In the genomic region with DNA sequence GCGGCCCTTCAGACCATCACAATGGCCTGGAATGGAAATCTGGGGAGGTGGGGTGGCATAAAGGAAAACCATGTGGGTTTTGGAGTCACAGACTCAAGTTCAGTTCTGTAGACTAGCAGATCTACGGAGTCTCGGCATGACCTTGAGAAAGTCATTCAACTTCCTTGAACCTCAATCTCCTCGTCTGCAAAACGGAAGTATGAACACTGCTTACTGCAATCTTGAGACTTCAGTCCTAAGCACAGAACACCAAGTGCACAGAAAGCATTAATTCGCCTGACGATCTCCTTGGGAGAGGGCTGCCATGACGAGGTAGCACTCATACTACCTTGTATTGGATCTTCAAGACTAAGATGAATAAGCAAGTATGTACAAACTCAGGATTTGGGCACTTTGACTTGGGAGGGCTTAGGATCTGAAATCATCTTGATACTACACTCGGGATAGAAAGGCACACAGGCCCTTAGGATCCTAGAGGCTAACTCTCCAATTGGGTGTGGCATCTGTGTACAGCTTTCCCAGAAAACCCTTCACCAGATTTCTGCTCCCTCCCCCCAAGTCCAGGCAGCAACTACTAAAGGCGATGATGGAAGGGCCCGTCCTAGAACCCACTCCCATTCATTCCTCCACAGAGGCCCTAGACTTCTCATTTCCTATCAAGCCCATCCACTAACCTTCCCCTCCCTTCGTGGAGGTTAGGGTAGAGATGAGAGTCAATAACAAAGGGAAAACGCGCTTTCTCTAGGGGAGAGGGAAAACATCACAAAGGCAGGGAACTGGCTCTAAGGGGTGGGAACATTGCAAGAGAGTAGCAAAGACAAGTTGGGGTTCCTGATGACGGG, we compare ENCODE assay signal across 8 mouse cellular contexts. TPM values are rescaled to one million over a fixed set of nuclear protein-coding genes. Genes with fewer than 3 reads are reported as not detected.
DNase-seq lines count a peak whose midpoint lies in the region; ATAC-seq lines count a peak whose summit lies in the region.

No protein-coding gene starts in this region.

- DNase-seq in kidney, postnatal 36 days, result no peak
- DNase-seq in cerebellum, postnatal 10 days, result peak; percentile 57 to 69
- DNase-seq in spleen, adult 18-20 months, result no peak
- no peak for DNase-seq in kidney, postnatal 25 days

- H3K27me3 ChIP-seq in kidney, embryonic 16.5 days (ENCODE audit: insufficient read depth, low read length), result peaks cover 34% of the 10 kb centered on the region
- H3K27me3 ChIP-seq in hindbrain, embryonic 13.5 days, result 0 out of 2 replicates have a peak, but pooled peaks cover 4% of the 10 kb centered on the region
- peaks cover 4% of the 10 kb centered on the region for H3K27me3 ChIP-seq in neural tube, embryonic 13.5 days

- H3K4me1 ChIP-seq in kidney, embryonic 16.5 days (ENCODE audit: insufficient read depth, low read length), result peaks cover under 1% of the 10 kb centered on the region; the same call in 1 of the 2 replicates
- H3K4me1 ChIP-seq in hindbrain, embryonic 13.5 days (replicated peaks), result peaks cover 64% of the 10 kb centered on the region
- H3K4me1 ChIP-seq in neural tube, embryonic 13.5 days (replicated peaks), result peaks cover 61% of the 10 kb centered on the region

- peak overlapping the region; percentile 60 for H3K4me2 ChIP-seq in kidney, embryonic 16.5 days (replicated peaks; ENCODE audit: low read depth, low read length)
- peak overlapping the region; percentile 89 for H3K4me2 ChIP-seq in hindbrain, embryonic 13.5 days
- H3K4me2 ChIP-seq in neural tube, embryonic 13.5 days, result peak overlapping the region; percentile 82

- H3K9ac ChIP-seq in kidney, embryonic 16.5 days (replicated peaks; ENCODE audit: low read length), result no peak overlapping the region
- peak overlapping the region; percentile 93 for H3K9ac ChIP-seq in hindbrain, embryonic 13.5 days
- H3K9ac ChIP-seq in neural tube, embryonic 13.5 days, result peak overlapping the region; percentile 93

- peak overlapping the region; percentile 46; the same call in 1 of the 2 replicates for H3K4me3 ChIP-seq in kidney, embryonic 16.5 days (ENCODE audit: low read length)
- H3K4me3 ChIP-seq in hindbrain, embryonic 13.5 days, result peak overlapping the region; percentile 70
- H3K4me3 ChIP-seq in neural tube, embryonic 13.5 days, result peak overlapping the region; percentile 65

- WGBS in kidney, embryonic 16.5 days, result 67% methylated on average over 15 of the region's 15 CpGs
- WGBS in hindbrain, embryonic 13.5 days, result 55% methylated on average over 15 of the region's 15 CpGs
- WGBS in neural tube, embryonic 13.5 days, result 58% methylated on average over 15 of the region's 15 CpGs

- no peaks in the 10 kb centered on the region for H3K36me3 ChIP-seq in kidney, embryonic 16.5 days (ENCODE audit: insufficient read depth, low read length)
- peaks cover 8% of the 10 kb centered on the region for H3K36me3 ChIP-seq in hindbrain, embryonic 13.5 days
- peaks cover 9% of the 10 kb centered on the region for H3K36me3 ChIP-seq in neural tube, embryonic 13.5 days

- ATAC-seq in kidney, embryonic 16.5 days (ENCODE audit: low FRiP score, low TSS enrichment), result no peak
- no peak for ATAC-seq in hindbrain, embryonic 13.5 days (ENCODE audit: low FRiP score)
- ATAC-seq in neural tube, embryonic 13.5 days (ENCODE audit: low read depth), result no peak
- no peak for ATAC-seq in megakaryocyte, adult 5-6 weeks (ENCODE audit: poor library complexity, severe bottlenecking)

- no peaks in the 10 kb centered on the region for H3K9me3 ChIP-seq in kidney, embryonic 16.5 days (ENCODE audit: low read length)
- H3K9me3 ChIP-seq in hindbrain, embryonic 13.5 days, result no peaks in the 10 kb centered on the region
- no peaks in the 10 kb centered on the region for H3K9me3 ChIP-seq in neural tube, embryonic 13.5 days

- no peak overlapping the region for H3K27ac ChIP-seq in kidney, embryonic 16.5 days (ENCODE audit: low read length)
- H3K27ac ChIP-seq in hindbrain, embryonic 13.5 days, result peak overlapping the region; percentile 96
- H3K27ac ChIP-seq in neural tube, embryonic 13.5 days (replicated peaks), result peak overlapping the region; percentile 93

RNA-seq across cellular contexts. Expression of gene Kif5a, which starts 1.2 kb away (rescaled TPM):
- polyA plus RNA-seq in kidney, embryonic 16.5 days (2015; fragmentation: Nextera tagmentation; extraction: Ambion mirVana), result 0.76 and 1.7 TPM in 2 replicates
- polyA plus RNA-seq in hindbrain, embryonic 13.5 days (2015; fragmentation: Nextera tagmentation; extraction: Ambion mirVana), result 86.3 and 88.5 TPM in 2 replicates
- polyA plus RNA-seq in neural tube, embryonic 13.5 days (2015; fragmentation: Nextera tagmentation; extraction: Ambion mirVana), result 102 and 104 TPM in 2 replicates
- total RNA-seq in megakaryocyte, adult 5-6 weeks (2015), result 0.85 and 0.93 TPM in 2 replicates
- total RNA-seq in megakaryocyte, adult 5-6 weeks (2017), result 0.70 and 0.94 TPM in 2 replicates

RNA-seq across cellular contexts. Expression of gene Dctn2, which starts 4.2 kb away (rescaled TPM):
- polyA plus RNA-seq in kidney, embryonic 16.5 days (2015; fragmentation: Nextera tagmentation; extraction: Ambion mirVana), result 206 and 212 TPM in 2 replicates
- polyA plus RNA-seq in hindbrain, embryonic 13.5 days (2015; fragmentation: Nextera tagmentation; extraction: Ambion mirVana), result 308 and 330 TPM in 2 replicates
- 285 and 322 TPM in 2 replicates for polyA plus RNA-seq in neural tube, embryonic 13.5 days (2015; fragmentation: Nextera tagmentation; extraction: Ambion mirVana)
- total RNA-seq in megakaryocyte, adult 5-6 weeks (2015), result 78.9 and 82.6 TPM in 2 replicates
- 90.1 and 96.4 TPM in 2 replicates for total RNA-seq in megakaryocyte, adult 5-6 weeks (2017)

RNA-seq across cellular contexts. Expression of gene Mbd6, which starts 26.9 kb away (rescaled TPM):
- polyA plus RNA-seq in kidney, embryonic 16.5 days (2015; fragmentation: Nextera tagmentation; extraction: Ambion mirVana), result 13.3 and 14.8 TPM in 2 replicates
- polyA plus RNA-seq in hindbrain, embryonic 13.5 days (2015; fragmentation: Nextera tagmentation; extraction: Ambion mirVana), result 12.1 and 16.5 TPM in 2 replicates
- polyA plus RNA-seq in neural tube, embryonic 13.5 days (2015; fragmentation: Nextera tagmentation; extraction: Ambion mirVana), result 14.5 and 16.7 TPM in 2 replicates
- 40.4 and 48.4 TPM in 2 replicates for total RNA-seq in megakaryocyte, adult 5-6 weeks (2015)
- 5.6 and 8.9 TPM in 2 replicates for total RNA-seq in megakaryocyte, adult 5-6 weeks (2017)

RNA-seq across cellular contexts. Expression of gene Mars, which starts 49.7 kb away (rescaled TPM):
- 115 and 123 TPM in 2 replicates for polyA plus RNA-seq in kidney, embryonic 16.5 days (2015; fragmentation: Nextera tagmentation; extraction: Ambion mirVana)
- polyA plus RNA-seq in hindbrain, embryonic 13.5 days (2015; fragmentation: Nextera tagmentation; extraction: Ambion mirVana), result 116 and 119 TPM in 2 replicates
- 103 and 110 TPM in 2 replicates for polyA plus RNA-seq in neural tube, embryonic 13.5 days (2015; fragmentation: Nextera tagmentation; extraction: Ambion mirVana)
- 38.4 and 47.8 TPM in 2 replicates for total RNA-seq in megakaryocyte, adult 5-6 weeks (2015)
- total RNA-seq in megakaryocyte, adult 5-6 weeks (2017), result 80.3 and 95.2 TPM in 2 replicates

RNA-seq across cellular contexts. Expression of gene Pip4k2c, which starts 50.5 kb away (rescaled TPM):
- 50.9 and 52.2 TPM in 2 replicates for polyA plus RNA-seq in kidney, embryonic 16.5 days (2015; fragmentation: Nextera tagmentation; extraction: Ambion mirVana)
- polyA plus RNA-seq in hindbrain, embryonic 13.5 days (2015; fragmentation: Nextera tagmentation; extraction: Ambion mirVana), result 20.0 and 22.1 TPM in 2 replicates
- 20.2 and 20.7 TPM in 2 replicates for polyA plus RNA-seq in neural tube, embryonic 13.5 days (2015; fragmentation: Nextera tagmentation; extraction: Ambion mirVana)
- 9.6 and 12.0 TPM in 2 replicates for total RNA-seq in megakaryocyte, adult 5-6 weeks (2015)
- 13.2 and 17.8 TPM in 2 replicates for total RNA-seq in megakaryocyte, adult 5-6 weeks (2017)

Comparison
In these comparisons a context has a peak if more than half of its experiments do, and no peak if none do; other contexts are left out.
1. DNase-seq: peak in cerebellum, postnatal 10 days (2 of 2); none in kidney, postnatal 36 days (0 of 2), spleen, adult 18-20 months (0 of 2) and kidney, postnatal 25 days (0 of 2).
2. RNA of gene Kif5a, which starts 1.2 kb away (polyA plus RNA-seq): 102 to 104 TPM in neural tube, embryonic 13.5 days and 86.3 to 88.5 TPM in hindbrain, embryonic 13.5 days; 0.76 to 1.7 TPM in kidney, embryonic 16.5 days; every median in the first group is over 10 times any median in the second.
3. Peak in every context shown above with its lines, with median percentiles within 50 percentile points of each other: H3K4me2 ChIP-seq and H3K4me3 ChIP-seq.